Mouse (Mus musculus): ENCODE measurements around the gene Tbca. TPM values are rescaled to one million over a fixed set of nuclear protein-coding genes. Genes with fewer than 3 reads are reported as not detected.

Gene Tbca
- polyA plus RNA-seq, 1 experiment from 2014 or later: 330 TPM

DNA sequence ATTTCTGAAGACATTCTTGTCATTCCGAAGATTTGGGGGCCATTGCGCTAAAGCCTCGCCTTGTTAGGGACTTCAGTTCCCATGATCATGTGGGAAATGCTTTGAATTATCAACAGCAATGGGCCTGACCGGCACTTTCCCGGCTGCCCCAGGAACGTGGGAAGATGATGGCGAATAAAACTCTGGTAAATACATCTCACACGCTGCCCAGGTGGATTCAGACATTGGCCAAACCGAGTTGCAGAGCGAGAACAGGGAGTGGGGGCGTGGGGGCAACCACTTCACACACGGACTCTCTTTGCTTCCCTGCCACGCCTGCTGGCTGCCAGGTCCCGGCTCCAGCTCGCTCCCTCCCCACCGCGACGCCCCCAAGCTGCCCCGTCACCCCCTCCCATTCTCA is 83.7 kb downstream of the Tbca start:
- Histone ChIP-seq H3K9me3 (ENCODE audit: control insufficient read depth, low read length) (no peaks in the 10 kb centered on the region), H3K4me2 (ENCODE audit: low read depth, severe bottlenecking) (no peak overlapping the region), H3K27me3 (ENCODE audit: control insufficient read depth, insufficient read depth, low read length) (peaks cover 84% of the 10 kb centered on the region), H3K36me3 (ENCODE audit: control insufficient read depth, insufficient read depth, low read length) (no peaks in the 10 kb centered on the region), H3K9ac (ENCODE audit: low read length) (no peak overlapping the region), H3K27ac (replicated peaks; ENCODE audit: low read depth, low read length) (no peak overlapping the region), H3K4me3 (ENCODE audit: low read depth, low read length) (no peak overlapping the region), H3K4me1 (ENCODE audit: control insufficient read depth, insufficient read depth, low read length) (peaks cover 14% of the 10 kb centered on the region)
- ATAC-seq (ENCODE audit: insufficient number of reproducible peaks, low FRiP score, low TSS enrichment, low read depth) (no peak), DNase-seq (ENCODE audit: low spot score) (peak; percentile 58)
- under 1% methylated on average over 19 of the region's 19 CpGs for WGBS

DNA sequence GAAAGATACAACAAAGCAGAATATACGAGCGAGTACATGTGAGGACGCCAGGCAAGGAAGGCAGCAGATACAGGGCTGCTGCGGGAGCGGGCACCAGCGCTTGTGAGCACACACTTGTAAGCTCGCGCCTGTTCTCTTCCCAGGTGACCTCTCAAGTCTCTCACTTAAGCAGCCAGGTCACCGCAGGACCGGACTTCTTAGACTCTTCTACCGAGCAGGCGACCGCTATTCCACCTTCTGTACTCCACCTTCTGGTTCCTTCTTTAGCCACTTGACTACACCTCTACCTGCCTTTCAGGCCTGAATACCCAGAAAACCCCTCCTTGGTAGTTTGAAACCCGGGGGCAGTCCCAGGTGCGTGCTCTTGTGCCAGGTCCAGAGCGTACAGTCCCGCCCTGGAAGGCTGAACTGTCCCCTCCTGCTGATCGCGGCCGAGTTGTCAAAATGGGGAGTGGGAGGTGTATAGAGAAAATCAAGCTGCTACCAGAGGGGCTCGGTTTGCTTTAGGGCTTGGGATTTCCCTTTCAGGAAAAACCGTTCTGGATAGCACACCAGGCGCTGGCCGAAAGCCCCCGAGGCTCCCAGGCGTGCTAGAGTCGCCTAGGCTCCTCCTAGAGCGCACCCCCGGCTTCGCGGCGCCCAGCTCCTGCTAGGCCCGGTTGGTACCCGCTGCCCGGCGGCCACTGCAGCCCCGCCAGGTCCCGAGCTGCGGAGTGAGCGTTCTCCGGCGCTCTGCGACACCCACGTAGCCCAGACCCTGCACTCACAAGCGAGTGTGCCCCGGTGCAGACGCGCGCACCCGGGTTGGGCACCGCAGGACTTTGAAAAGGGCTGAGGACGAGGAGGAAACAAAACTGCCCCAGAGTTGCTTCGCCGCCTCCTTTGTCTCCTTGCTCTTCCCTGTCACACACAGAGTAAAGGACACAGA is 84.7 kb downstream of the Tbca start:
- Histone ChIP-seq H3K9ac (ENCODE audit: low read length) (no peak overlapping the region), H3K4me2 (ENCODE audit: low read depth, severe bottlenecking) (peak overlapping the region; percentile 1), H3K9me3 (ENCODE audit: control insufficient read depth, low read length) (no peaks in the 10 kb centered on the region), H3K4me1 (ENCODE audit: control insufficient read depth, insufficient read depth, low read length) (peaks cover 14% of the 10 kb centered on the region), H3K4me3 (ENCODE audit: low read depth, low read length) (no peak overlapping the region), H3K36me3 (ENCODE audit: control insufficient read depth, insufficient read depth, low read length) (no peaks in the 10 kb centered on the region), H3K27ac (replicated peaks; ENCODE audit: low read depth, low read length) (no peak overlapping the region), H3K27me3 (ENCODE audit: control insufficient read depth, insufficient read depth, low read length) (peaks cover 84% of the 10 kb centered on the region)
- WGBS: under 1% methylated on average over 54 of the region's 54 CpGs
- ATAC-seq (ENCODE audit: insufficient number of reproducible peaks, low FRiP score, low TSS enrichment, low read depth) (no peak), DNase-seq (ENCODE audit: low spot score) (peak; percentile 67)

DNA sequence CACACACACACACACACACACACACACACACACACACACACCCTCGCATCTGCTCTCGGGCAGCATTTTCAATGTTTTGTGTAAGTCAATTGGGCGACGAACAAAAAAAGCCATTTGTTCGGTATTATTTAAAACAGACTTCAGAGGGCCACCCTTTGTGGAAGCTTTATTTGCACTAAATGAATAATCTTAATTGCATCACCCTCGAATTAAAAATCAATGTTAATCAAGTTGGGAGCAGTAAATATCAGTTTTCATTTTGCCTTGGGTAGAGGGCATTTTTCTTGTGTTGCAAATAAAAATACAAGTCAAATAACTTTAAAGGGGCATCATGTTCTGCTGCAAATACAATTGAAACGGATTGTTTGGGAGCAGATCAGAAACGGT is 85.3 kb downstream of the Tbca start:
- Histone ChIP-seq H3K27me3 (ENCODE audit: control insufficient read depth, insufficient read depth, low read length) (peaks cover 79% of the 10 kb centered on the region), H3K36me3 (ENCODE audit: control insufficient read depth, insufficient read depth, low read length) (no peaks in the 10 kb centered on the region), H3K27ac (replicated peaks; ENCODE audit: low read depth, low read length) (no peak overlapping the region), H3K4me2 (ENCODE audit: low read depth, severe bottlenecking) (no peak overlapping the region), H3K9me3 (ENCODE audit: control insufficient read depth, low read length) (no peaks in the 10 kb centered on the region), H3K4me1 (ENCODE audit: control insufficient read depth, insufficient read depth, low read length) (peaks cover 11% of the 10 kb centered on the region), H3K4me3 (ENCODE audit: low read depth, low read length) (no peak overlapping the region), H3K9ac (ENCODE audit: low read length) (no peak overlapping the region)
- DNase-seq (ENCODE audit: low spot score) (no peak), ATAC-seq (ENCODE audit: insufficient number of reproducible peaks, low FRiP score, low TSS enrichment, low read depth) (no peak)
- 1% methylated on average over 8 of the region's 8 CpGs for WGBS

DNA sequence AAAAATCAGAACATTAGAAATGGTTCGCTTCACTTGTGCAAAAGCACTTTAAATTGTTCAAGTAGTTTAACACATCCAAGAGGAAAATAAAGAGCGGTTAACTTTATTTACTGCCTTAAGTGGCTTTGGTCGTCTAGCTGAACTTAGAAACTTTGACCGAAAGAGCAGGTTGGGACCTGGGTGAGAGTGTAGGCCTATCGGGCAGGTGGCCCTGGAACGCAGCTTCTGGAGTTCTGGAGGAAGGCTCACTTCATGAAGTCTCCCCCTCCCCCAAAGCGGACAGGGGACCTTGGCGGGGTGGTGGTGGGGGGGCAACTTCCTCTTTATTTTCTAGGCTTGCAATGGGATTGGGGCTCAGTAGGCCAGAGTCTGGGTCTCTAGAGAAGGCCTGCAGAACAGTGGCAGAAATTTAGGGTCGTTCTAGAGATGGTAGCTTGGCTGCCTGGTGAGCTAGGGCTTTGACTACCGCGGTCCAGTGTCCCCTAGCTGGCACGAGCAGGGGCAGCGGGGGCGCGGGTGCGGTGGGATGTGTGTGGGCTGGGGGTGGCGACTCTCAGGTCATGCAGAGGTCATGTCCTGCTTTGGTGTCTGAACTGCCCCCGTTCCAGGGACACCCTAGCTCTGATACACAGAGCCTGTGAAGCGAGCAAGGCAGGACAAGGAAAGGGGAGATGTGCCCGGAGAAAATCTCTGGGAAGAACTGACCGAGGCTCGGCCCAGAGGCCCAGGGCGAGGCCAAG is 86.1 kb downstream of the Tbca start:
- DNase-seq (ENCODE audit: low spot score) (peak; percentile 73), ATAC-seq (ENCODE audit: insufficient number of reproducible peaks, low FRiP score, low TSS enrichment, low read depth) (peak; percentile 20; the same call in 1 of the 2 replicates)
- Histone ChIP-seq H3K9ac (ENCODE audit: low read length) (no peak overlapping the region), H3K9me3 (ENCODE audit: control insufficient read depth, low read length) (no peaks in the 10 kb centered on the region), H3K36me3 (ENCODE audit: control insufficient read depth, insufficient read depth, low read length) (no peaks in the 10 kb centered on the region), H3K4me2 (ENCODE audit: low read depth, severe bottlenecking) (peak overlapping the region; percentile 12; the same call in 1 of the 2 replicates), H3K4me1 (ENCODE audit: control insufficient read depth, insufficient read depth, low read length) (peaks cover 11% of the 10 kb centered on the region), H3K27me3 (ENCODE audit: control insufficient read depth, insufficient read depth, low read length) (peaks cover 76% of the 10 kb centered on the region), H3K4me3 (ENCODE audit: low read depth, low read length) (no peak overlapping the region), H3K27ac (replicated peaks; ENCODE audit: low read depth, low read length) (no peak overlapping the region)
- 1% methylated on average over 23 of the region's 23 CpGs for WGBS

DNA sequence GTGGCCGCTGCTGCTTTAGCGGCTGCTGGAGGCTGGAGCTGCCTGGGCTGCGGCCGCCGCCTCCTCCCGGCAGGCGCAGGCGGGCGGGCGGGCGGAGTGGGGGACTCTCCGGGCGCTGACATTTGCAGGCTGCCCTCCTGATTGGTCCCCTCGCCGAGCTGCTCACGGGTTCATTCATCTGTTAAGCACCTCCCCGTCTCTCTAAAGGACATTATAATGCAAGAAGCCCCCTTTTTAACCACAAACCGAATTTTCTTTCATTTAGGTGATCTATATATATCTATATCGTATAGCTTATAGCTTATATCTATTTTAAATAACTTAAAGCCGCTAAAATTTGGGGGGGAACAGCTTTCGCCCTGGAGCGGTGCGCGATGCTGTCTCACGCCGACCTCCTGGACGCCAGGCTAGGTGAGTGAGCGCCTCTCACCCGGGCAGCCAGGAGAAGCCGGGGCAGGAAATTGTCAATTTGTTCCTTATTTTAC is 86.7 kb downstream of the Tbca start, which contains the start of gene Otp:
TSS of gene Otp (plus strand) at position 207 of the 485 bp plus-strand sequence.
- DNase-seq (ENCODE audit: low spot score): no peak
- no peak within 1 kb of the TSS for H3K4me3 ChIP-seq (ENCODE audit: low read depth, low read length)
- H3K9ac ChIP-seq (ENCODE audit: low read length): no peak within 1 kb of the TSS
- no peak within 1 kb of the TSS for H3K27ac ChIP-seq (replicated peaks; ENCODE audit: low read depth, low read length)
- H3K4me1 ChIP-seq (ENCODE audit: control insufficient read depth, insufficient read depth, low read length): peaks cover 11% of the 10 kb centered on the region
- peak within 1 kb of the TSS; percentile 12; the same call in 1 of the 2 replicates for H3K4me2 ChIP-seq (ENCODE audit: low read depth, severe bottlenecking)
- ATAC-seq (ENCODE audit: insufficient number of reproducible peaks, low FRiP score, low TSS enrichment, low read depth): 0 out of 2 replicates have a peak, but pooled peaks have one; percentile 41
- peaks cover 78% of the 10 kb centered on the region for H3K27me3 ChIP-seq (ENCODE audit: control insufficient read depth, insufficient read depth, low read length)
- H3K9me3 ChIP-seq (ENCODE audit: control insufficient read depth, low read length): no peaks in the 10 kb centered on the region
- no peaks in the 10 kb centered on the region for H3K36me3 ChIP-seq (ENCODE audit: control insufficient read depth, insufficient read depth, low read length)
- WGBS: under 1% methylated on average over 29 of the region's 30 CpGs

DNA sequence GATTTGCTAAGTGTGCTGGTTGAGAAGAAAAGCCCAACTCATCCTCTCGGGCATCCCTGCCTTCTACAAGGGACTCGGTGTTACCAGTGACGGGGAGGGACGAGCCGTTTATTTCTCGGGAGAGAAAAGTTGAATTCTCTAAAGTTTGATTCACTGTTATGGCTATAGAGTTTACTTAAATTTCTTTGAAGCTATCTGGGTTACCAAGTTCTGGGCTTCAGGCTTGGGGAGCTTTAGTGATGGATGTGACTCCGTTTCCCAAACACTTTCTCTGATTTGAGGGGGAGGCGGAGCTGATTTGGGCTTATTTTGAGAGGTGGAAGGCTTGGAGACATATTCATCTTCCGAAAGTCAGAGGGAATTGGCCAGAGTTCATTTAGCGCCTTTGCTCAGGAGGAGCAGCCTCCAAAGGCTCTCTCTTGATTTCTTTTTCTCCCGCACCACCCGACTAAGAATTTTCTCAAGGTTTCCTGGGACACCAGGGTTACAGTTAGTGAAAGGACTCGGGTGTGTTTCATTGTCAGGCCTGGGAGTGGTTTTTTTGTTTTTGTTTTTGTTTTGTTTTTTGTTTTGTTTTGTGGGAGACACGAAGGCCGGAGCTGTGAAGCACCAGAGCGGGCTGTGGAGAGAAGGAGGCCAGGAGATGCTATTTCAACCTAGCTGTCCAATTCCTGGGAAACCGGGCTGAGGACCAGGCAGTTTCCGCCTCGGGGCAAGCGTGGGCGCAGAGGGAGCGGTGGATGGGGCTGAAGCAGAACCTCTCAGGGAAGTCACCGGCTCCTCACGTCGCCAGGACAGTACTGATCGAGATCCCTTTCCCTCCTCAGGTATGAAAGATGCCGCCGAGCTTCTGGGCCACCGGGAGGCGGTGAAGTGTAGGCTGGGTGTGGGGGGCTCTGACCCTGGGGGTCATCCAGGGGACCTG is 87.8 kb downstream of the Tbca start:
- no peak overlapping the region for H3K9ac ChIP-seq (ENCODE audit: low read length)
- H3K9me3 ChIP-seq (ENCODE audit: control insufficient read depth, low read length): no peaks in the 10 kb centered on the region
- H3K4me2 ChIP-seq (ENCODE audit: low read depth, severe bottlenecking): no peak overlapping the region
- no peak for ATAC-seq (ENCODE audit: insufficient number of reproducible peaks, low FRiP score, low TSS enrichment, low read depth)
- DNase-seq (ENCODE audit: low spot score): peak; percentile 51
- H3K4me3 ChIP-seq (ENCODE audit: low read depth, low read length): no peak overlapping the region
- H3K27ac ChIP-seq (replicated peaks; ENCODE audit: low read depth, low read length): no peak overlapping the region
- WGBS: under 1% methylated on average over 30 of the region's 30 CpGs
- peaks cover 79% of the 10 kb centered on the region for H3K27me3 ChIP-seq (ENCODE audit: control insufficient read depth, insufficient read depth, low read length)
- no peaks in the 10 kb centered on the region for H3K36me3 ChIP-seq (ENCODE audit: control insufficient read depth, insufficient read depth, low read length)
- H3K4me1 ChIP-seq (ENCODE audit: control insufficient read depth, insufficient read depth, low read length): peaks cover 11% of the 10 kb centered on the region

DNA sequence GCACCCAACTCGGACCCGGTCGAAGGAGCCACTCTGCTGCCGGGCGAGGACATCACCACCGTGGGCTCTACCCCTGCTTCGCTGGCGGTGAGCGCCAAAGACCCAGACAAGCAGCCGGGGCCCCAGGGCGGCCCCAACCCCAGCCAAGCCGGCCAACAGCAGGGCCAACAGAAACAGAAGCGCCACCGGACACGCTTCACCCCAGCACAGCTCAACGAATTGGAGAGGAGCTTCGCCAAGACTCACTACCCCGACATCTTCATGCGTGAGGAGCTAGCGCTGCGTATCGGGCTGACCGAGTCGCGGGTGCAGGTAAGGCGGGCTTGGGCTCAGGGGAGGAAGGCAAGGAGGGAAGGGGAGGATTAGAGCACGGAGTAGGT is 88.5 kb downstream of the Tbca start:
- DNase-seq (ENCODE audit: low spot score) (peak; percentile 50), ATAC-seq (ENCODE audit: insufficient number of reproducible peaks, low FRiP score, low TSS enrichment, low read depth) (no peak)
- no peaks in the 10 kb centered on the region for H3K36me3 ChIP-seq (ENCODE audit: control insufficient read depth, insufficient read depth, low read length)
- no peak overlapping the region for H3K27ac ChIP-seq (replicated peaks; ENCODE audit: low read depth, low read length)
- H3K4me2 ChIP-seq (ENCODE audit: low read depth, severe bottlenecking): no peak overlapping the region
- no peak overlapping the region for H3K9ac ChIP-seq (ENCODE audit: low read length)
- WGBS: under 1% methylated on average over 27 of the region's 27 CpGs
- H3K9me3 ChIP-seq (ENCODE audit: control insufficient read depth, low read length): no peaks in the 10 kb centered on the region
- peaks cover 11% of the 10 kb centered on the region for H3K4me1 ChIP-seq (ENCODE audit: control insufficient read depth, insufficient read depth, low read length)
- peaks cover 81% of the 10 kb centered on the region for H3K27me3 ChIP-seq (ENCODE audit: control insufficient read depth, insufficient read depth, low read length)
- no peak overlapping the region for H3K4me3 ChIP-seq (ENCODE audit: low read depth, low read length)
